Mouse (Mus musculus) midbrain, embryonic 13.5 days (tissue): Measurements from ENCODE around the gene Shkbp1. TPM values are rescaled to one million over a fixed set of nuclear protein-coding genes. Genes with fewer than 3 reads are reported as not detected.

Experiments used
- ATAC-seq: fragments of 200-750 bp; cut with Nextera tagmentation; 2 replicates; pipeline ENCODE4 v1.8.0; 2017; ENCODE audit warnings: mild to moderate bottlenecking, moderate TSS enrichment, moderate library complexity
- H3K27ac ChIP-seq: fragments of 300-500 bp; sonication (generic); 2 replicates; pipeline ENCODE4 v1.5.1; 2015; ENCODE audit warnings: inconsistent platforms, mild to moderate bottlenecking, moderate library complexity
- H3K27me3 ChIP-seq: fragments of 300-500 bp; sonication (generic); 2 replicates; pipeline ENCODE4 v1.6.1; 2015; ENCODE audit warnings: mild to moderate bottlenecking, inconsistent platforms
- H3K36me3 ChIP-seq: fragments of 300-500 bp; sonication (generic); 2 replicates; pipeline ENCODE4 v1.6.1; 2015; ENCODE audit warnings: mild to moderate bottlenecking, inconsistent platforms
- H3K4me1 ChIP-seq: fragments of 300-500 bp; sonication (generic); replicated peaks from 2 replicates; pipeline ENCODE4 v1.6.1; 2015; ENCODE audit warnings: inconsistent platforms
- H3K4me2 ChIP-seq: fragments of 300-500 bp; sonication (generic); replicated peaks from 2 replicates; pipeline ENCODE4 v1.6.1; 2015; ENCODE audit warnings: moderate library complexity, mild to moderate bottlenecking, inconsistent platforms
- H3K4me3 ChIP-seq: fragments of 300-500 bp; sonication (generic); replicated peaks from 2 replicates; pipeline ENCODE4 v1.5.1; 2015; ENCODE audit warnings: mild to moderate bottlenecking, inconsistent platforms
- H3K9ac ChIP-seq: fragments of 300-500 bp; sonication (generic); replicated peaks from 2 replicates; pipeline ENCODE4 v1.6.1; 2015; ENCODE audit warnings: mild to moderate bottlenecking, inconsistent platforms
- H3K9me3 ChIP-seq: fragments of 300-500 bp; sonication (generic); 2 replicates; pipeline ENCODE4 v1.6.1; 2016; ENCODE audit warnings: mild to moderate bottlenecking, inconsistent platforms
- WGBS: fragments of 180-500 bp; shearing (Covaris S2); methylation state at CpG from one replicate; pipeline ENCODE4 v1.1.7; 2015; 5-methylcytosine and 5-hydroxymethylcytosine counted together
- polyA plus RNA-seq: library from polyadenylated mRNA; unstranded; fragments of >200 nt; fragmentation: Nextera tagmentation; extraction: Ambion mirVana; gene quantifications from 2 replicates; pipeline ENCODE4 v1.2.1, GENCODE M21; 2015

Gene Shkbp1
- polyA plus RNA-seq, 1 experiment from 2014 or later: 84.3 TPM

DNA sequence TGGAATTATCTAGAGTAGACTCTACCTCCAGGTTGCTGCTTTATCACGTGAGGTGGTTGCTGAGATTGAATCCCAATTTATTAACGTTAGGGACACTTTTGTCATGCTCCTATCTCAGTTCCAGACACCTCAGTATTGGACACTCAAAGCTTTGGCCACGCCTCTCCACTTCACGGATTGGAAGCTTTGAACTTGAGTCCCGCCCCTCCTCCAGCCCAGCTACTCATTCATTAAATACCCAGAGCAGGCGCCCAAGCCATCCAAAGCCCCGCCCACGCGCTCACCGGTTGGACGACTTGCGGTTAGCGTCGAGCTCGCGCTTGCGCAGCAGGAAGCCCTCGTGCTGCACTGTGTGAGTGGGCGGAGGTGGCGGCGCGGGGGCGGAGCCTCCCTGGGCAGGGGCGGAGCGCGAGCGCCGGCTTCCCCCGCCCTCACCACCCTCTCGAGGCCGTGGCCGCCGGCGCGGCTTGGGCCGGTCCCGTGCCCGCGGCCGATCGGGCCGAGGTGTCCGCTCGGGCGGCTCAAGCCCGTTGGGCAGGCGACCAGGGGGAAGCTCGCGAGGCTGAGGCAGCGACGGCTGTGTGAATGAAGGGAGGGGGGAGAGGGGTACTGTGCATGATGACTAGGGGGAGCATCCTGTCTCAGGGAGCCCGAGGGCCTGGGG is 5.6 kb upstream of the Shkbp1 start:
- under 1% methylated on average over 52 of the region's 52 CpGs for WGBS
- Histone ChIP-seq H3K9ac (peak overlapping the region; percentile 70), H3K36me3 (no peaks in the 10 kb centered on the region), H3K9me3 (no peaks in the 10 kb centered on the region), H3K4me2 (peak overlapping the region; percentile 65), H3K4me1 (peaks cover 17% of the 10 kb centered on the region), H3K4me3 (peak overlapping the region; percentile 54), H3K27ac (no peak overlapping the region), H3K27me3 (peaks cover 75% of the 10 kb centered on the region)
- ATAC-seq: peak; percentile 96

DNA sequence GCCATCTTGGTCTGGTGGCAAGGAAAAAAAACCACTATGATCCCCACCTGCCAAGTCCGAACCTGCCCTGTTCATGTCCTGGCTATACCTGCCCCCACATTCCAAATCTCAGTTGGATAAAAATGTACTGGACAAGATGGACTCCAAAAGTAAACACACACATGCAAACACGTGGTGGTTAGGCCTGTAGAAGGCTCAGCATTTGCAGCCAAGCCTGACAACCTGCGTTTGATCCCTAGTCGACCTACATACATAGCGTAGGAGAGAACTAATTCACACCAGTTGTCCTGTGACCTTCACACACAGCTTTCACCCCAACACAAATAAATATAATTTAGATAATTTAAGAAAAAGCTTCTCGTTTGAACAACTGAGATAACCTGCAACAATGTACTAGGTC is 4.9 kb upstream of the Shkbp1 start:
- 55% methylated on average over 6 of the region's 6 CpGs for WGBS
- Histone ChIP-seq H3K9ac (no peak overlapping the region), H3K4me2 (peak overlapping the region; percentile 65), H3K4me3 (peak overlapping the region; percentile 54; the same call in 1 of the 2 replicates), H3K36me3 (no peaks in the 10 kb centered on the region), H3K27me3 (peaks cover 69% of the 10 kb centered on the region), H3K9me3 (no peaks in the 10 kb centered on the region), H3K27ac (no peak overlapping the region), H3K4me1 (peaks cover 20% of the 10 kb centered on the region)
- ATAC-seq: no peak

DNA sequence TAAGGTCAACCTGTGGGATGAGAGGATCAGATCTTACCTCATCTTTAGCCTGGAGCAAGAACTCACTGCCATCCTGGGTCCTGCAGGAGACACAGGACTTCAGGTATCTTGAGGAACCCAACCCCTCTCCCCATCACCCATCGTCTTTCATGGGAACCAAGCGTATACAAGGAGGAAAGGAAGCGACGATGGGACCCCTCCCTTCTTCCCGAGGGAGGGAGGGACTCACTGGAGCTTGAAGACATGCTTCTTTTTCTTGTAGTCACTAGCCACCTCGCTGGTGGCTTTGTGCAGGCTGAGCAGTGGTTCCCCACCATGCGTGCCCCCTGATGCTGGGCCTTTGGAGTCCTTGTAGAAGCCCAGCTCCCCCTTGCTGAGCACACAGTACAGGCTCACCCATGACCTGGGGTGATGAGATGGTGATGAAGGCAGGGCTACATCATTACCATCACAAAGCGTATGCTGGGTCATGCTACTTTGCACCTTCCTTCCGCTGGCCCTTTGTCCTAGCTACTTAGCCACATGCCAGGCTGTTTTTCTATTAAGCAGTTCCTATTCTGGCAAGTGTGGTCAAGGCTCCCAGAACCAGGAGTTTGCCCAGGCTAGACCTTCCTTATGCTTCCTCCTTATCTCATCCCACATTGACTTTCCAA is 4.0 kb upstream of the Shkbp1 start:
- no peak for ATAC-seq
- H3K36me3 ChIP-seq: no peaks in the 10 kb centered on the region
- H3K9me3 ChIP-seq: no peaks in the 10 kb centered on the region
- H3K4me1 ChIP-seq: peaks cover 25% of the 10 kb centered on the region
- no peak overlapping the region for H3K4me3 ChIP-seq
- peaks cover 60% of the 10 kb centered on the region for H3K27me3 ChIP-seq
- H3K27ac ChIP-seq: no peak overlapping the region
- no peak overlapping the region for H3K9ac ChIP-seq
- H3K4me2 ChIP-seq: no peak overlapping the region
- WGBS: 87% methylated on average over 9 of the region's 9 CpGs

DNA sequence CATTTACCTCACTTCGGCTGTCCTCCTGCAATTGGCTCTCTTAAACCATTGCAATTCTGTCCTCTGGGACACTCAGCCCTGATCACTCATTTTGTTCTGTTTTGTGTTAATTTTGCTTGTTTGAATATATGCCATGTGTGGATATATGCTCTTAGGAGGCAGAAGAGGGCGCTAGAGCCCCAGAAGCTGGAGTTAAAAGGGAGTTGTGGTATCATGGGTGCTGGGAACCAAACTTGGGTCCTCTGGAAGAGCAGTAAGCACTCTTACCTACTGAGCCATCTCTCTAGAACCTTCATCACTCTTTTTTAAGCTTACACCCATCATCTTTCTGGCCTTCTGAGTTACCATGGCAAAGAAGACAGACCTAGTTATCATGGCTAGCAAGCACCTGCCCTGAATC is 3.3 kb upstream of the Shkbp1 start:
- peaks cover 54% of the 10 kb centered on the region for H3K27me3 ChIP-seq
- WGBS: 65% methylated on average over 2 of the region's 2 CpGs
- H3K36me3 ChIP-seq: no peaks in the 10 kb centered on the region

DNA sequence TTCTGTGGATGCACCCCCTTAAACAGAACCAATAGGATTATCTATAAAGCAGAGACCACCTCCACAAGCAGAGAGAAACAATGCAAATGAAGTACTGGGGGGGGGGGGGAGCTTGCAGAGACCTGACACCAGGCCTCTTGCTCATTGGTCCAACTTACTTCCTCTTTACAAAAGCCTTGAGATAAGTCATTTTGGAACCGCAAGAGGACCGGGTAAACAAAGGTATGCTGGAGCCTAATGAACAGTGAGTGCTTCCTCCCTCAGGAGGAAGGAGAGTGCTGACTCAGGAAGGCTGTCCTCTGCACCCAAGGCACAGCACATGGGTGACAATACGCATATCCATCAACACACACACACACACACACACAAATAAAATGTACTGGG is 1.8 kb upstream of the Shkbp1 start:
- peak overlapping the region; percentile 71; the same call in 1 of the 2 replicates for H3K4me2 ChIP-seq
- H3K36me3 ChIP-seq: peaks cover 11% of the 10 kb centered on the region
- H3K27me3 ChIP-seq: peaks cover 39% of the 10 kb centered on the region
- ATAC-seq: no peak
- H3K9ac ChIP-seq: no peak overlapping the region
- H3K4me3 ChIP-seq: no peak overlapping the region
- H3K27ac ChIP-seq: no peak overlapping the region
- 24% methylated on average over 3 of the region's 3 CpGs for WGBS
- no peaks in the 10 kb centered on the region for H3K9me3 ChIP-seq
- H3K4me1 ChIP-seq: peaks cover 39% of the 10 kb centered on the region

More for the DNA sequence above, 3.3 kb upstream of the Shkbp1 start:
- Histone ChIP-seq H3K9me3 (no peaks in the 10 kb centered on the region), H3K4me3 (no peak overlapping the region), H3K4me1 (peaks cover 31% of the 10 kb centered on the region), H3K4me2 (no peak overlapping the region), H3K9ac (no peak overlapping the region), H3K27ac (no peak overlapping the region)
- no peak for ATAC-seq

DNA sequence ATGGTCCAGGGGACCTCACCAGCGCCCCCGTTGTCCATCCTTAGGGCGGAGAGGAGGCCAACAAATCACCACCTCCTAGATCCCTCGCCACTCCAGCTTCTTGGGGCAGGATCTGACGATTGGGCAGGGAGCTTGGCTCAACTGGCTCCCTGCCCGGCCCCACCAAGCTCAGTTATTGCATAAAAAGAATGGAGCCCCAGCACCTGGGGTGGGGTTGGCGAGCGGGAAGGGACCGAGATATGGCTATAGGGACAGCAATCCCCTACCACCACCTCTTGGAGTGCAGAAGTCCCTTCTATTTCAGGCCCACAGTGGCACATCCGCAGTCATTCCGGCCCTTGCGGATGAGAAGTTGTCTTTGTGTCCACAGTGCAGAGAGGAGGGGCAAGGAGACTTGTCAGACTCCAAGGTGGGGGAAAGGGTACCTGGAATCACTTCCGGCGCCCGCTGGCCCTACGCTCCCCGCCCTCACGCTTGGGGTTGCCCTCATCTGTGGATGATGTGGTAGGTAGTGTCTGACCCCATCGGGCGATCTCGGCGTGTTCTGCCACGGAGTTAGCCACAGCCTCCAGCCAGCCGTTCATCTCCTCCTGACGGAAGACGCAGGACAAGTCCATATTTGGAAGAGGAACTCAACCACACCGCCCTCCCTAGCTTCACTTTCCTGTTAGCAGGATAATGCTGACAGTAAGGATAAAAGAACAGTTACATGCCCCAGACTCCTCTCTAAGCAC is 1.2 kb upstream of the Shkbp1 start, which contains the start of gene Gm20479:
TSS of gene Gm20479 (minus strand) at position 559 of the 734 bp plus-strand sequence.
- H3K27ac ChIP-seq: no peak within 1 kb of the TSS
- H3K4me3 ChIP-seq: peak within 1 kb of the TSS; percentile 67
- peaks cover 39% of the 10 kb centered on the region for H3K4me1 ChIP-seq
- H3K4me2 ChIP-seq: peak within 1 kb of the TSS; percentile 71
- 4% methylated on average over 27 of the region's 27 CpGs for WGBS
- H3K27me3 ChIP-seq: peaks cover 34% of the 10 kb centered on the region
- no peaks in the 10 kb centered on the region for H3K9me3 ChIP-seq
- no peak for ATAC-seq
- peak within 1 kb of the TSS; percentile 77 for H3K9ac ChIP-seq
- H3K36me3 ChIP-seq: peaks cover 17% of the 10 kb centered on the region

DNA sequence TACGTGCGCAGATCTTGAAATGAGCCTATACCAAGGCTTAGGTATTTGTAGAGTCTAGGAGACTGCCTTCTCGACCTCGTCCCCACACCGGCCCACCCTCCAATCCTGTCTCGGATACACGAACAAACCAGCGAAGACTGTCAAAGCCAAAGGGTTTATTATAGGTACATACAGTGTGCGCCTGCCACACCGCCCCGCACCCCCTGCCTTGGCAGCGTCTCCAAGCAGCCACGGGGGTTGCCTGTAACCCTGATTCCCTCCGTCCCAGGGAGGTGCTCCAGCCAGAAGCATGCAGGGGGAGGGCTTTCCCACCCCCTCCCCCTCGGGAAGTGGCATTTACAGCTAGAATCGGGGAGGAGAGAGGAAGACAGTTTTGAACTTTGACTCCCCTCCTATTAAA is 429 bp upstream of the Shkbp1 start:
- Histone ChIP-seq H3K4me1 (peaks cover 35% of the 10 kb centered on the region), H3K36me3 (peaks cover 25% of the 10 kb centered on the region), H3K27me3 (peaks cover 34% of the 10 kb centered on the region), H3K4me3 (peak overlapping the region; percentile 67), H3K4me2 (peak overlapping the region; percentile 71), H3K9ac (peak overlapping the region; percentile 77), H3K9me3 (no peaks in the 10 kb centered on the region), H3K27ac (no peak overlapping the region)
- WGBS: 2% methylated on average over 16 of the region's 16 CpGs
- peak; percentile 59 for ATAC-seq

DNA sequence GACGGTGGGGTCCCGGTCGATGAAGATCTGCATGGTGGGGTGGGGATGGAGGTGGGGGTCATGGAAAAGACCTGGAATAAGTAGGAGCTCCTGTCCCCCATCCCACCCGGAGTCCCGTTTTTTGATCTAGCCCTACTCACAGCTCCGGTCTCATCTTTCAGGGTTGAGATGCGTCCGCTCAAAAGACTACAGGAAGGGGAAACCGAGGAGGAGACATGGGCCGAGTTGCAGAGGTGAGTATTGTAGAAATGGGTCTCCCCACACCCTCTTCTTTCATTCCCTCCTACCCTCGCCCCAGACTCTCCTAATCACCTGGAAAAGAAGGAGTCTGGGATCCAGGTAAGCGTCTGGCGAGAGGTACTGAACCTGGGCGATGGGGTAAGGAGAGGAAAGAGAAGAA is 558 bp downstream of the Shkbp1 start:
- H3K4me2 ChIP-seq: peak overlapping the region; percentile 71
- H3K9ac ChIP-seq: peak overlapping the region; percentile 77
- H3K9me3 ChIP-seq: no peaks in the 10 kb centered on the region
- WGBS: 9% methylated on average over 14 of the region's 14 CpGs
- H3K4me1 ChIP-seq: peaks cover 30% of the 10 kb centered on the region
- H3K36me3 ChIP-seq: peaks cover 32% of the 10 kb centered on the region
- H3K27ac ChIP-seq: peak overlapping the region; percentile 73; the same call in 1 of the 2 replicates
- peak overlapping the region; percentile 67 for H3K4me3 ChIP-seq
- H3K27me3 ChIP-seq: peaks cover 34% of the 10 kb centered on the region
- peak; percentile 7 for ATAC-seq

DNA sequence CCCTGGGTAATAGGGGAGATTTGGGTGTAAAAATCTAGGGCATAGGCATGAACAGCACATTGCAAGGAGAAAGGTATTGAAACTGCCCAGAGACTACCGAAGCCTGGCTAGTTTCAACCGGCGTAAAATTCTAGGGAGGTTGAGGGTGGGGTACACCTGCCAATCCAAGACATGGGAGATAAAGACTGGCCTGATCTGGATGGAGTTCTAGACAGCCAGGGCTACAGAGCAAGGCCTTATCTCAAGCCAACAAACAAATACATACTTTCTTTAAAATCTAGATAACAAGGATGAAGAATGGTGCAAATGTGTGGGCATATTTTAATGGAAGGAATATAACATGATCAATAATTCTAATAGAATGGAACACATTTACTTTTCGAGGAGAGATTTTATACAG is 1.0 kb downstream of the Shkbp1 start:
- Histone ChIP-seq H3K4me3 (peak overlapping the region; percentile 67), H3K9ac (peak overlapping the region; percentile 77), H3K36me3 (peaks cover 35% of the 10 kb centered on the region), H3K4me1 (peaks cover 30% of the 10 kb centered on the region), H3K9me3 (no peaks in the 10 kb centered on the region), H3K27me3 (peaks cover 32% of the 10 kb centered on the region), H3K4me2 (peak overlapping the region; percentile 71), H3K27ac (0 out of 2 replicates have a peak overlapping the region, but pooled peaks have one; percentile 73)
- no peak for ATAC-seq
- WGBS: 56% methylated on average over 4 of the region's 4 CpGs

DNA sequence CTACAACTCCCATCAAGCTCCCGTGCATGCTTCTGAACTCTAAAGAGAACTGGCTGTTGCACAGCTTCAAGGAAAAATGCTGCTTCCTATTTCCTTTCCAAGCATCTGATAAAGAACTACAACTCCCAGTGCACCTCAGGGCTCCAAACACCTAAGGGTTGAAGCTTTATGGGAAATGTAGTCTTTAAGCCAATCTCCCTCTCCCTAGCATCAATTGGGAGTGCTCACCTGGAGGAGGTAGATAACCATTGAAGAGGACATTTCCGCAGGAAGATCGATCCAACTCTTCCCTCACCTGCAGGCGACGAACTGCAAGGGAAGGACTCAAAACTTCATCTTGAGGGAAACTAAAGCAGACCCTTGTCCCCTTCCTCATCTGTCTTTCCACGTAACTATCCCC is 1.7 kb downstream of the Shkbp1 start:
- H3K36me3 ChIP-seq: peaks cover 42% of the 10 kb centered on the region
- WGBS: 27% methylated on average over 6 of the region's 6 CpGs
- H3K9ac ChIP-seq: peak overlapping the region; percentile 77; the same call in 1 of the 2 replicates
- peak overlapping the region; percentile 71 for H3K4me2 ChIP-seq
- peak overlapping the region; percentile 67 for H3K4me3 ChIP-seq
- H3K4me1 ChIP-seq: peaks cover 30% of the 10 kb centered on the region
- peaks cover 26% of the 10 kb centered on the region for H3K27me3 ChIP-seq
- no peak overlapping the region for H3K27ac ChIP-seq
- ATAC-seq: no peak
- no peaks in the 10 kb centered on the region for H3K9me3 ChIP-seq

DNA sequence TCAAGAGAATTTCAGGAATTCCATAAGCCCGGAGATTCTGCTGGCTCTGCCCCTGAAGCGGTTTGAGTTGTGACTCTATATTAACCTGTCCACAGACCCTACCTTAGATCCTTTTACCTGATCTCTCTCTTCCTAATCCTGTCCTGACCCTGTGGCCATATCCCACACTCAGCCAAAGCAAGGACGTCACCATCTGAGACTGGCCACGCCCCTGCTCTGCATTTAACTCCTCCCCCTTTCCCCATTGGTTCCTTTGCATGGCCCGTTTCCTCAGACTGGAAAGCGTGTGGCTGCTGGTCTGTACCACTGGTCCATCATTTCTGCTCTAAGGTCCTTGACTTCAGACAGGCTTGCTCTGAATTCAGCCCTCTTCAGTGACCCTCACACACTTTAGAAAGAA is 10.4 kb downstream of the Shkbp1 start:
- H3K4me2 ChIP-seq: no peak overlapping the region
- no peaks in the 10 kb centered on the region for H3K4me1 ChIP-seq
- no peak overlapping the region for H3K4me3 ChIP-seq
- peaks cover 85% of the 10 kb centered on the region for H3K36me3 ChIP-seq
- no peak; the same call in 1 of the 2 replicates for ATAC-seq
- no peaks in the 10 kb centered on the region for H3K27me3 ChIP-seq
- H3K9me3 ChIP-seq: no peaks in the 10 kb centered on the region
- no peak overlapping the region for H3K27ac ChIP-seq
- 13% methylated on average over 6 of the region's 6 CpGs for WGBS
- no peak overlapping the region for H3K9ac ChIP-seq

DNA sequence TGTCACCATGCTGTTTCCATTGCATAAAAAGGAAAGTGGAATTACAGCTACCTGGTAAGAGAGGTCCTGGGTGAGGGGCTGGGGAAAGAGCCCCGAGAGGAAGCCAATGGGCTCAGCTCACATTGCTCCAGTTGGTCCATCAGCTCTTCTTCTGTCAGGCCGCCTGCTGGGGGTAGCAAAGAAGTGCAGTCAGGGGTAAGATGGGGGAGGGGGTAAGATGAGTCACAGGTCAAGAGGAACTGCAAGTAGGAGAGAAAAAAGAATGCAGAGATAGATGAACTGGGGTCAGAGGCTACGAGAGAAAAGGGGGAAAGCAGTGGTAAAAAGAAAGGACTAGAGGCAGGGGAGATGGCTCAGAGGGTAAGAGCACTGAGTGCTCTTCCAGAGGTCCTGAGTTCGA is 13.2 kb downstream of the Shkbp1 start:
- Histone ChIP-seq H3K4me3 (no peak overlapping the region), H3K4me2 (no peak overlapping the region), H3K9ac (no peak overlapping the region), H3K27me3 (peaks cover 10% of the 10 kb centered on the region), H3K4me1 (peaks cover 13% of the 10 kb centered on the region), H3K27ac (no peak overlapping the region), H3K36me3 (peaks cover 59% of the 10 kb centered on the region), H3K9me3 (no peaks in the 10 kb centered on the region)
- ATAC-seq: no peak
- 41% methylated on average over 4 of the region's 4 CpGs for WGBS
